Mouse (Mus musculus) ES-E14 (cell line): Measurements from ENCODE around the gene Als2cl. TPM values are rescaled to one million over a fixed set of nuclear protein-coding genes. Genes with fewer than 3 reads are reported as not detected.

Source experiments
- DNase-seq: peaks from one replicate; pipeline ENCODE4 v3.0.0-alpha.2; 2013; ENCODE audit warnings: low read depth, low spot score
- H3K27ac ChIP-seq: 2 replicates; pipeline ENCODE4 v1.5.1; 2012; ENCODE audit warnings: low read depth, mild to moderate bottlenecking, low read length, moderate library complexity, mixed read lengths; ENCODE audit not compliant: poor library complexity, insufficient read depth, severe bottlenecking
- H3K36me3 ChIP-seq: 2 replicates; pipeline ENCODE4 v1.6.1; 2012; ENCODE audit warnings: mild to moderate bottlenecking, low read length, moderate library complexity, mixed read lengths; ENCODE audit not compliant: control insufficient read depth, poor library complexity, insufficient read depth, severe bottlenecking
- H3K4me1 ChIP-seq, 2 experiments: fragments of 150-350 bp in 1 of 2; sonication (generic) in 1 of 2; 2 replicates each; pipeline ENCODE4 v1.6.1; 2012; ENCODE audit warnings: low read length in 2 of 2, mild to moderate bottlenecking in 1 of 2, mixed read lengths in 1 of 2; ENCODE audit not compliant: control insufficient read depth in 2 of 2, insufficient read depth in 2 of 2, poor library complexity in 1 of 2
- H3K4me3 ChIP-seq, 2 experiments: fragments of 150-350 bp in 1 of 2; sonication (generic) in 1 of 2; 2 replicates each; pipeline ENCODE4 v1.5.1; 2012; ENCODE audit warnings: low read length in 2 of 2, low read depth in 1 of 2, mild to moderate bottlenecking in 1 of 2, mixed read lengths in 1 of 2; ENCODE audit not compliant: insufficient read depth in 1 of 2, poor library complexity in 1 of 2, severe bottlenecking in 1 of 2
- H3K9ac ChIP-seq: 2 replicates; pipeline ENCODE4 v1.6.1; 2012; ENCODE audit warnings: low read depth, mild to moderate bottlenecking, low read length, mixed read lengths; ENCODE audit not compliant: poor library complexity, insufficient read depth, severe bottlenecking
- H3K9me3 ChIP-seq: fragments of 150-350 bp; sonication (generic); 2 replicates; pipeline ENCODE4 v1.6.1; 2012; ENCODE audit warnings: low read depth, mild to moderate bottlenecking, low read length; ENCODE audit not compliant: control insufficient read depth, insufficient read depth
- CHD2 ChIP-seq: IDR thresholded peaks from 2 replicates; pipeline ENCODE4 v1.6.1; 2014; ENCODE audit warnings: mild to moderate bottlenecking, low read depth, low read length, inconsistent platforms
- HCFC1 ChIP-seq: IDR thresholded peaks from 2 replicates; pipeline ENCODE4 v1.6.1; 2012; ENCODE audit warnings: low read length, inconsistent platforms, borderline replicate concordance; ENCODE audit not compliant: insufficient read depth
- MAFK ChIP-seq: IDR thresholded peaks from 2 replicates; pipeline ENCODE4 v1.6.1; 2014; ENCODE audit warnings: mild to moderate bottlenecking, low read depth, low read length, inconsistent platforms; ENCODE audit not compliant: insufficient read depth
- ZC3H11A ChIP-seq: IDR thresholded peaks from 2 replicates; pipeline ENCODE4 v1.6.1; 2012; ENCODE audit warnings: low read depth, mild to moderate bottlenecking, inconsistent platforms, low read length, borderline replicate concordance
- ZNF384 ChIP-seq: IDR thresholded peaks from 2 replicates; pipeline ENCODE4 v1.6.1; 2012; ENCODE audit warnings: low read depth, low read length, inconsistent platforms
- in situ Hi-C, 2 experiments: fragments of 600-800 bp; cut with MboI; formaldehyde crosslinking; loops; one replicate each; pipeline ENCODE4 v1.15.1; 2025; ENCODE audit warnings: low sequenced_read_pairs in 2 of 2, inconsistent platforms in 1 of 2; ENCODE audit not compliant: unreplicated experiment in 2 of 2
- total RNA-seq: library from RNA; depleted of rRNA; stranded (reverse); fragments of 300-350 nt; gene quantifications from 2 replicates; pipeline ENCODE4 v1.2.3, GENCODE M21; 2012

The Als2cl gene
- total RNA-seq, 1 experiment, result 13.0 TPM

DNA sequence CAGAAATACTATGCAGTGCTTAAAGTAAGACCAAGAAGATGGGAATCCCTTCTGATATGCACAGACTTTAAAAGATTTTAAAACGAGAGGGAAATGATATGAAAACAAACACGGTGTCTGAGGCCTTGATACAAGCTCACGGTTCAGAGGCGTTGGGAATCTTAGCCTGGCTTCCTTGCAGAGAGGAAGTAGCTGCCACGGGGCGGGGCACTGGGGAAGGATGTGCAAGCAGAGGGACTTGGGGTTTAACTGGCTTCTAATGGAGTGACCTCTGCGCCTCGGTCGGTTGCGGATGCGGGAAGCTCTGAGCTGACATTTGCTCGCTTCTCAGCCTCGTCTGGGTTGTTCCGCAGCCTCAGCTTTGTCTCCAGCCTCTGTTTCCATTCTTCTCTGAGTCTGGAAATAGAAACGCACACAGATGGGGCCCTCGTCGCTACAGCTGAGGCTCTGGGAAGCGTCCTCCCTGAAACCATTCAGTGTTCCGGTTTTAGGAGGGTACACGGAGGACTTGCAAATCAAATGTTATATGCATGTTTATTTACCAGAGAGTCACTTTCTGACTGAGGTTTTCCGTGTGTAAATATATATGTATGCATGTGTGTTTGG lies 35.1 kb downstream of the Als2cl start:
- DNase-seq, result no peak
- Histone ChIP-seq H3K36me3 (no peaks in the 10 kb centered on the region), H3K9me3 (no peaks in the 10 kb centered on the region), H3K9ac (peak overlapping the region; percentile 26; the same call in 1 of the 2 replicates), H3K27ac (no peak overlapping the region), H3K4me1 (peaks cover 3 to 6% of the 10 kb centered on the region in 2 experiments; a peak in 3 of 4 replicates), H3K4me3 (peak overlapping the region; percentile 41 to 51)
- in situ Hi-C loops, result no loop called here
- no peak for TF ChIP-seq ZC3H11A
- no peak for TF ChIP-seq CHD2
- no peak for TF ChIP-seq ZNF384
- no peak for TF ChIP-seq HCFC1
- no peak for TF ChIP-seq MAFK

DNA sequence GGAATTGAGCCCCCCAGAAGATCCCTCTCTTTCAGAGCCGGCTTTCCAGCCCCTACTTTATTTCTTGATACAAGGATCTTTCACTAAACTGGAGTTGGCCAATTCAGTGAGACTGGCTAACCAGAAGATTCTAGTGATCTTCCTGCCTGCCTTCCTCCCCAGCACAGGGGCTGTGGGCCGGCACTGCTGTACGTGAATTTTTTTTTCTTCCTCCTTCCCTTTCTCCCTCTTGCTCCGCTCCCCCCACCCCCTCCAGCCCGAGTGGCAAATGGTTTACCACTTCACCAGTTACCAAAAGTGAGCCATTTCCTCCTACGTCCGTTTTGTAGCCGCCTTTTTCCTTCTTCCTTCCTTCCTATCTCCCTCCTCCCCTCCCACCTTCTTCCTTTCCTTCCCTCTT lies 35.8 kb downstream of the Als2cl start:
- in situ Hi-C loops, result no loop called here
- Histone ChIP-seq H3K9ac (no peak overlapping the region), H3K27ac (no peak overlapping the region), H3K4me3 (no peak overlapping the region), H3K36me3 (no peaks in the 10 kb centered on the region), H3K4me1 (peaks cover 3 to 6% of the 10 kb centered on the region in 2 experiments; a peak in 3 of 4 replicates), H3K9me3 (no peaks in the 10 kb centered on the region)
- TF ChIP-seq ZNF384 (no peak), MAFK (no peak), ZC3H11A (no peak), CHD2 (no peak), HCFC1 (no peak)
- no peak for DNase-seq

DNA sequence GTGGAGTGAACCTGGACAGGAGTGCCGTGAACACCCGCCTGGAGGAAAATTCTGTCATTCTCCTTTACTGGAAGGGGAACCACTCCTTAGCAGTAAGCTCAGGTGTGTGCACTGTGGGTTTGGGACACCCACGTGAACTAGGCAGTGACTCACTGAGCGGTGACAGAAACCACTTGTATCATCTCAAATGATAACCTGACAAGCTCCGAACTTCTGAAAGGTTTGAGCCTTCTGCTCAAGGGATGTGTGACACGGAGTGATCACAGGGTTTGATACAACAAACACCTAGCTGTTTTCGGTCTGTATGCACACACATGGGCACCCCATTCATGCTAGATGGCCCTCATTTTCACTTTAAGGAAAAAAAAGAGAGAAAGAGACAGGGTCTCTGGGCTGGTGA lies 37.1 kb downstream of the Als2cl start, which contains the start of gene Fam240a:
Fam240a (minus strand) TSS at position 76 of the 400 bp plus-strand sequence.
- peak within 1 kb of the TSS; percentile 24 to 37; a peak in 2 of 4 replicates for H3K4me3 ChIP-seq
- no peak within 1 kb of the TSS for H3K27ac ChIP-seq
- in situ Hi-C loops, result no loop called here
- H3K9ac ChIP-seq, result peak within 1 kb of the TSS; percentile 23; the same call in 1 of the 2 replicates
- no peaks in the 10 kb centered on the region for H3K9me3 ChIP-seq
- H3K4me1 ChIP-seq, result peaks cover 3 to 6% of the 10 kb centered on the region in 2 experiments; a peak in 3 of 4 replicates
- H3K36me3 ChIP-seq, result no peaks in the 10 kb centered on the region
- no peak for TF ChIP-seq MAFK
- TF ChIP-seq ZNF384, result no peak
- TF ChIP-seq CHD2, result no peak
- no peak for TF ChIP-seq ZC3H11A
- DNase-seq, result no peak

DNA sequence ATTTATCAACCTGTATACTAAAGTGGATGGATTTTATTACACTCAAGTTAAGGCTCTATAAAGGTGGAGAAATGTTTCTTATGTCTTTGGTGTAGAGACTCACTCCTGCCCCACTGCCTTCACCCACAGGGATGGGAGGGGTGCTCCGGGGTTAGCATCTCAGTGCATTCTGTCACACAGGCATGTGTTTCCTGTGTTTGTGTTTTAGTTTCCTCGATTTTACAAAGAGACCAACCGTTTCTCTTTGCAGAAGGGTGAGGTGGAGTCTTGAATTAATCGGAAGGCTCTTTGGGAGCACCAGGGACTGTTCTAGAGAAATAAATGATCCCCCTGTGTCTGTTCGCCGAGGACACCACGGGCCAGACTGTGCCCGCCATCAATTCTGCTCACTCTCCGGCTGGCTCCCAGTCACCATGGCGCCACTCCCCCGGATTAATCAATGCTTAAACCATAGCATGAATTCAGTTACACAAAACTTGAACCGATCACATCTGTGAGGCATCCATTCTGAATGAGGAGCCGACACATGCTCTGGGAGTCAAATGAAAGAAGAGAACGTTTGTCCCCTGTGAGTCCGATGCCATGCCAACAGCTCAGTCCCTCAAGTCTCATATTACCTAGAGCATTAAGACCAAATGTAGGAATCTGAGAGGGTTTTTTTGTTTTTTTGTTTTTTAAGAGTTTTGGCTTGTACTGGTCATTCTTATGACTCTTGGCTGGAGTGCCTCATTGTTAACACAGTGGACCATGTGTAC lies 41.2 kb downstream of the Als2cl start:
- DNase-seq, result no peak
- in situ Hi-C loops, result no loop called here
- no peak for TF ChIP-seq CHD2
- no peak for TF ChIP-seq ZNF384
- no peak for TF ChIP-seq HCFC1
- no peak for TF ChIP-seq MAFK
- TF ChIP-seq ZC3H11A, result no peak
- no peak overlapping the region for H3K9ac ChIP-seq
- no peaks in the 10 kb centered on the region for H3K9me3 ChIP-seq
- no peak overlapping the region for H3K4me3 ChIP-seq
- peaks cover 1 to 4% of the 10 kb centered on the region in 2 experiments; a peak in 1 of 4 replicates for H3K4me1 ChIP-seq
- no peak overlapping the region for H3K27ac ChIP-seq
- no peaks in the 10 kb centered on the region for H3K36me3 ChIP-seq
